Mouse (Mus musculus) granulocyte monocyte progenitor cell, adult 5-6 weeks (primary cell): Measurements from ENCODE around the gene Ints13. TPM values are rescaled to one million over a fixed set of nuclear protein-coding genes. Genes with fewer than 3 reads are reported as not detected.
"Not testable (repeated sequence)": the region's sequence is repeated elsewhere in the genome, so short reads cannot be mapped to it uniquely, and the experiment has no call there.

Experiments
- ATAC-seq: replicated peaks from 2 replicates; pipeline ENCODE4 v1.8.0; 2016; ENCODE audit warnings: mild to moderate bottlenecking, moderate TSS enrichment, inconsistent platforms; ENCODE audit not compliant: poor library complexity, severe bottlenecking
- total RNA-seq, 2 experiments: library from RNA; stranded (forward) in 1 of 2; stranded (reverse) in 1 of 2; fragments of 200-712, 200-1000 nt in 1 of 2; fragments of >200 nt in 1 of 2; fragmentation: Nextera tagmentation in 1 of 2; gene quantifications; 2 replicates each; pipeline ENCODE4 v1.2.3; 2014 to 2017

The Ints13 gene
- total RNA-seq (2014; fragmentation: Nextera tagmentation): 90.4 and 111 TPM in 2 replicates
- 93.8 and 132 TPM in 2 replicates for total RNA-seq (2017)

DNA sequence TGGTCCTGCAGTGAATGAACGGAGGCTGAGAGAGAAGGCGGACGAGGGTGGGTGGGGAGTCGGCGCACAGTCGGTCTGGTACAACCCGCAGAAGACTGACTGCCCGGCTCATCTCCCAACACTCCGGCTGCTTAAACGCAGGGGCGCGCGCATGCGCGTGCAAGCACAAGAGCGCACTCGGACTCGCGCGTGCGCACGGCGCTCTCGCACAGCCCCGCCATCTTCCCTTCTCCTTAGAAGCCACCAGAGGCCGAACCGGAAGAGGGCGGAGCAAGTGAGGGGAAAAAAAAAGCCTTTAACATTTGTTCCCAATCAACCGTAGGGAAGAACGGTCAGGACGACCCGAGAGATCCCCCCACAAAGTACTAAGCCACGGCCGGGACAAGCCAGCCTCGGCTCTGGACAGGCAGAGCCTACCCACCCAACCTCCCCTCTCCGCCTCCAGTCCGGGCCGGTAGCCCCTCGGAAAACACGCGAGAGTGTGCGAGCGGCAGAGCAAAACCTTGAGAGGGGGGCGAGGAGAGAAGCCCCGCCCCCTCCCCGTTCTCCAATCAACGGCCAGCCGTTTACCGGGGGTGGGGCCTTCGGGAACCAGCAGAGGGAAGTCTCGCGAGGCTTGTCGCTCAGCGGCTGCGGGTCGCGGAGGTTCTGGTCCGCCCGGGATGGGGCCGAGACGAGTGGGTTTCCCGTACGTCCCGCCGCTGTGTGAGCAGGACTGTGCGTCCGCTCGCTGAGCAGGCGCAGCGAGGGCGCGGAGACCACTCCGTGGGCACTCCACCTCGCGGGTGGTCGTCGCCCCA, at the start of gene Ints13:
Gene Ints13 (minus strand): TSS at position 526 of the 800 bp plus-strand sequence.
- peak; percentile 91 for ATAC-seq

DNA sequence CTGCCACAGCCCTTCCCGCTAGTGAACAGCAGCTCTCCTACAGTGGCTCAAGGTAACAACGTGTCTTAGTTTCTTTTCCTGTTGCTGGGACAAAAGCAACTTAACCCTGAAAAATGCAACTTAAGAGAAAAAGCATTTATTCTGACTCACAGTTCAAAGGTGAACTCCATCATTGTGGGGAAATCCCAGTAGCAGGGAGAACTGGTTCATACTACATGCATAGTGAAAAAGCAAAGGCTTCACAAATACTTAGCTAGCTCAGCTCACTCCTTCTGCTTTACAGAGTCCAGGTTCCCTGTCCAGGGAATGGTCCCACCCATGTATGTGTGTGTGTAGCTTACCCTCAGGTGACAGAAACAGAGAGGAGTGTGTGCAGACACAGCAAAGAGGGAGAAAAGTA, 39.0 kb upstream of the Ints13 start:
- ATAC-seq: no peak

DNA sequence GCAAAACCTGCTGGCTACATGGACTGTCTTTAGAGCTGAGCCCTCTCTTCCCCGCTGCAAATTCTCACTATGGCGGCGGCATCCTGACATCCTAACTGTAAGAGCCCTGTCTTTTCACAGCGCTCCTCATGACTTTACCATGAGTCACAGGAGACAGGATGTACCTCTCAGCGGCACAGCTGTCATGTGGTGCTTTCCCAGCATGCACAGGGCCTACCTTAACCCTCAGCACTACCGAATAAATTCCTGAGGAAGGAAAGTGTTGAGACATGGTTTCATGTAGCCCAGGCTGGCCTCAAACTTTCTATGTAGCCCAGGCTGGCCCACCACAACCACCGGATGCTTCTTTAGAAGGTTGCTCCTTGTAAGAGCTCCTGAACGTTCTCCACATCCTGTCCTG, 38.3 kb upstream of the Ints13 start:
- ATAC-seq: no peak

DNA sequence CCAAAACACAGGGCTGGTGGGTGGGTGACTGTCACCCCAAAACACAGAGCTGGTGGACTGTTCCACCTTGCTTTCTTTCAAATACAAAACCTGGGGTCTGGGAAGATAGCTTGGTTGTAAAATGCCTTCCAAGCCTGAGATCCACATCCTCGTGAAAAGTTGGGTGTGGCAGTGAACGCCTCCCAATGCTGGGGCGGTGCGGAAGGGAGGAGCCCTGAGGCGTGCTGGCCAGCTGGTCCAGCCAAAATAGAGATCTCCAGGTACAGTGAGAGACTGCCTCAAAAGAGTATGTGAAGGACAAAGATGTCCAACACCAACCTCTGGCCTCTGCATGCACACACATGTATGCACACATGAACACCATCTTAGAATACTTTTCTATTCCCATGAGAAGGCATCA, 36.9 kb upstream of the Ints13 start:
- ATAC-seq: no peak

DNA sequence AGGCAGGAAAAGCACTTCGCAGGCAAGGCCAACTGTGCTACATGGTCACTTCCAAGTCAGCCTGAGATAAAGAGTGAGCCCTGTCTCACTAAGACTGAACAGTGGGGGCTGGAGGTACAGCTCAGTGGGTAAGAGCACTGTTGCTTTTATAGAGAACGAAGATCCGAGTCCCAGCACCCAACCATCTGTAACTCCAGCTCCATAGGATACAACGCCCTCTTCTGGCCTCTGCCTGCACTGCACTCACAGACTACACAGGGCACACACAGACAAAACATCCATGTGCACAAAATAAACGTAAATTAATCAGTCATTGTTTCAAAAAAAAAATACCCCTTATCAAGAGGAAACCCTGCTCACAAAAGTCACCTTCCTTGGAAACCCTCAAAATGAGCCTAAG, 36.3 kb upstream of the Ints13 start:
- ATAC-seq: no peak

DNA sequence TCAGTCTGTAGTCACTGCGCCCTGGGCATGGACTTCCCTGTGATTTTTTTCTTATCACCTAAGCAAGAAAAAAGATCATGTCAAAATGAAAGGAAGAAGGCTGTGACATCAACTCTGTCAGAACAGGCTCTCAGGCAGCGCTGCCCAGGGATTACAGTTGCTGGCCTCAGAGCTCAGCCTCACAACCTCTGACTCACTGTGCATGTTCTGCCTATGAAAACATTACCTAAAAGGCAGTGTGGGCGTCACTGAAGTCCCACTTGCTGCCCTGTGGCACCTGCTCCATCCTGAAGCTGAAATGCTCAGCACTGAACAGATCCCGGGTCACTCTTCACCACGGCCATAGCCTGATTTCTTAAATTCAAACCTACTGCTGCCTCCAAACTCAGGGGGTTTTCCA, 35.1 kb upstream of the Ints13 start:
- ATAC-seq: no peak

DNA sequence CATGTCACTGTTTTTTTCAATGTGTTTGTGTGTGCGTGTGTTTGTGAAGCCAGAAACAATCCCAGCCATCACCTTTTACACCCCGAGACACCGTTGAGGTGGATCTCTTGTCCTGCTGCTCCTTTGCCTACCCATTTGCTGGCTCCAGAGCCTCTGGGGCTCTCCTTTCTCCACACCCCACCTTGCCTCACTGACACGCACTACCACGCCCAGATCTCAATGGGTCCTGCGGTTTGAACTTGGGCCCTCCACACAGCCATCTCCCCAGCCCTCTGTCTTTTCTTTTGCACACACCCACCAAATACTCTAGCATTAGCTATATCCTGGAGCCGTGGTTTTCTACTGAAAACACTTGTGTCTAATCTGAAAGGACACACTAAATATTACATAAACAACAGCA, 34.3 kb upstream of the Ints13 start:
- ATAC-seq: no peak

DNA sequence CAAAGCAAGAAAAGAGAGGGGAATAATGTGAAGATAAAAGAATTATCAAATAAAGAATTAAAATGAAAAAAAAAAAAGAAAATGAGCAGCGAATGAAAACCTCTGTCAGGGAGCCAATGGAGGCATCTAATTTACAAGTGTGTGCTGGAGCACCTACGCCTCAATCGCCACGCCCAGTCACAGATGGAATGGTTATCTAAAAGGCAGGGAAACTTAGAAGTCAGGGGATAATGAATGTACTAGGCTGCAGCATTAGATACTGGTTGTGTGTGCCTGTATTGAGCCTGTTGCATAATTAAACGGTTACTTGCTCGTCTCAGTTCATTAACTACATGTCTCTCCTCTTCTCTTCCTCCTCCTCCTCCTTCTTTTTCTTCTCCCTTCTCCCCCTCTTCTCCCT, 33.8 kb upstream of the Ints13 start:
- ATAC-seq: no peak

DNA sequence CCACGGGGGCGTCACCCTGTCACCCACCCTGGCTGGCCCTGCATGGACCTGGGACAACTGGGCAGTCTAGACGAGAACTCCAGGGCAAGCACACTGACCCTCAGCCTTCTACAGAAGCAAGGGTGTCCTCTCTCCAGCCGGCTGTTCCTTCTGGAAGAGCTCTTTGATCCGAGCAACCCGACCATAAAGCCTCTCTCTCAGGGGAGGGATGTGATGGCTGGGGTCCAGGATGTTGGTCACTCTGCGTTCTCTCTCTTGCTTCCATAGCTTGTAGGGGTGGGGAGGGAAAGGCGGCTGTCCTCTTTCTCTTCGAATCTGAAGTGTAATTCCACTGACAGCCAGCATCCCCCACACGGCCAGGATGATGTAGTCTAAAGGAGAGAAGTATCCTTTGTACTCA, 26.0 kb upstream of the Ints13 start:
- no peak for ATAC-seq

DNA sequence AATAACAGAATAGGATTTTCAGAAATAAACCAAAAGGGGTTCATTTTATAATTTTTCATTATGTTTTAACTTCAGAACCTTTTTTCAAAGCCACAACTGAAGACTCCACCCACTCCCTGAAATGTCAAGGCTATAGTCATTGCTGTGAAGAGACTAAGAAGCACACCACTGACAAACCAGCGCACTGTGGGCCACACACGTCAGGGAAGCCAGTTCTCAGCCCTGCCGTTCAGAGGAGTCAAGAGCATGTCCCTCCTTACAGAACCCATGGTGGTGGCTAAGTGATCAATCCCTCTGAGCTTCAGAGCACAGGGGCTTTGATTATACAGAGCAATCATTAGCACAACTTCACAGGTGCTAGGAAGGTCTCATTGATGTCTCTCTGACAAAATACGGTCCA, 25.0 kb upstream of the Ints13 start:
- no peak for ATAC-seq

DNA sequence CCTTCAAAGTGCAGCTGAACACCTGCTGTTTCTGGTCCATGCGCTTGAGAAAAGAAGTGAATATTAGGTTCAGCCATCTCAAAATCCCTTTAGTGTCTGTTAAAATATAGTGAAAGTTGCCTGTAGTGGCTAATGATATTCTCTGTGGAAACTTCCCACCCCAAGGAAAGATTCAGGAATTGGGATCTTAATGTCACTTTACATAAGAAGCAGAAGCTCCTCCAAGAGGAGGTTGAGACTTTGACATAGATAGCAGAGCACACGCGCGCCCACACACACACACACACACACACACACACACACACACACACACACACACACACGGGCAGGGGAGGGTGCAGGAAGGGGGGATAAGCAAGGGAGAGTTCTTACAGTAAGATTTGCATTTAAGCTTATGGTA, 7.5 kb upstream of the Ints13 start:
- ATAC-seq: no peak

DNA sequence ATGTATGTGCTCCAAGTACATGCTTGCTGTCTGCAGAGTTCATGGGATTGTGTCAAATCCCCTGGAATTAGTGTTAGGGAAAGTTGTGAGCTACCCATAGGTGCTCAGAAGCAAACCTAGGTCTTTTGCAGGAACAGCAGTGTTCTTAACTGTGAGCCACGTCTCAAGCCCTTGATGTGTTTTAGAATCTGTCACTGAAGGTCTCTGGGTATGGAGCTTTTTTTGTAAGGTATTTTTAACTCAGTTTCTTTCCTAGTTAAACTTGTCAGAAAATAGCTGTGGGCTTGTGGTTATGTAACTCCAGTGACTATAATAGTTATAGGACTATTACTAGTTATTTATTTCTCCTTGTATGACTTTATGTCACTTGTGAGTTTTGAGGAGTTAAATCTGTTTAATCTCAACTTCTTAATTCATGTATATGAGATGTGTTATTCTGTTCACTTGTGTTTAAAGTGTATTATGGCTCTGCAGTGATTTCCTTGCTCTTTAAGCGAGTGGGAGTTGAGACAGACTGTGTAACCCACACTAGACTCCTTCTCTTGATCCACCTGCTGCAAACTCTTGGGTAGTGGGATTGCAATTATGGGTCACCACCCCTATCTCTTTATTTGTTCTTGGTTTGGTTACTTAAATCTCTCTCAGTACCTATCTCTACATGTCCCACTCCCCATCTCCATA, 5.9 kb upstream of the Ints13 start:
- no peak for ATAC-seq

DNA sequence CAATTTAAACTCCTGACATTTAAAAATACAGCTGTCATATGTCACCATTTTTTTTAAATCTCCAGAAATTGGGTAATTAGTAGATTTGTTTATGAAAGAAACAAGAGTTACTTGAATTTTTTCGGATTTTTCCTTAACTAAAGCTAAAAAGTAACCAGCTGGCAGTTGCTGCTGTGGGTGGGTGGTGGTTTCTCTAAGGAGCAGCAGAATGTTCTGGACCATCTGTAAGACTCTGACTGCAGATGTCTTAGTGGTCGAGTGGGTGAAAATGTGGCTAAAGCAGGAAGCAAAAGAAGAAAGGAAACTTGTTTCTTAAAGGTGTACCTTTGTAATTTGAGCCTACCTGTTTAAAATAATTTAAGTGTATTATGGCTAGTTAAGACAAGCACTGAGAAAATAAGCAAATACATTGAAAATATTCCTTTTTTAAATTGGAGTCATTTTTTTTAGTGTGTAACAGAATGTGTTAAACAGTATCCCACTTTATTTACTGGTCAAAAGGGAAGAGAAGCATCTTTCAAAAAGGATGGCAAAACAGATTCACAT, 2.8 kb upstream of the Ints13 start:
- no peak for ATAC-seq

DNA sequence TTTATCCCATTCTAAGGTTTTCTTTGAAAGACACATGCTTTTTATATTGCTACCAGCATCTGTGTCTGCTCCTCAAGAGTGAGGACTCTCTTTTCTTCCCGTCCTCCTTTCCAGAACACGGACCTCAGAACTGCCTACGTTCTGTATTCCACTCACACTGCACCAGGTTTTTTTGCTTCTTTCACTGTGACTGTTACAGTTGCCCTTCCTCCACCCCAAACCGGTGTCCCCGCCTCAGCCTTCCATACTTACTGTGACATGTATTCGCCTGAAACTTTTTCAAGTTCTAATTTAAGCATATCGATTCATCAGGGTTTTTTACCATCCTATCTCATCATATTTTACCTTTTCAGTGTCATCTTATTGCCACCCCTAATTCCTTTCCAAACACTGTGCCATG, 951 bp upstream of the Ints13 start:
- ATAC-seq: no peak

DNA sequence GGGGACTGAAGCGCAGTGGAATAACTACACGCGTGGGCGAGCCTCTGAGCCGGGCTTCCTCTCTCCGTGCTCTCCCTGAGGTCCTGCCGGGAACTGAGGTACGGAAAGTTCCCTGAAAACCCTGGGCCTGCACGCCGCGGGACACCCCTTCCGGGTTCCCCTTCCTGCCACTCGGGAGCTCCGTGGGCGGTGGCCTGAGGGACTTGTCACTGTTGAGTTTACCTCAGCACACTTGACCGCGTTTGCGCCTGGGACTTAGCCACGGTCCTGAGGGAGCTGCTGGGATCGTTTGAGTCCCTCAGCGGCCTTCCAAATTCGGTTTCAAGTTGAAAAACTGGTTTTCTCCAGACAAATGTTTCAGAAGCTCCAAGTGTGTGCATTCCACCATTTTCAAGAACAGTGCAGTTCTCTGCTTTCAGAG, 486 bp upstream of the Ints13 start:
- peak; percentile 64 for ATAC-seq

DNA sequence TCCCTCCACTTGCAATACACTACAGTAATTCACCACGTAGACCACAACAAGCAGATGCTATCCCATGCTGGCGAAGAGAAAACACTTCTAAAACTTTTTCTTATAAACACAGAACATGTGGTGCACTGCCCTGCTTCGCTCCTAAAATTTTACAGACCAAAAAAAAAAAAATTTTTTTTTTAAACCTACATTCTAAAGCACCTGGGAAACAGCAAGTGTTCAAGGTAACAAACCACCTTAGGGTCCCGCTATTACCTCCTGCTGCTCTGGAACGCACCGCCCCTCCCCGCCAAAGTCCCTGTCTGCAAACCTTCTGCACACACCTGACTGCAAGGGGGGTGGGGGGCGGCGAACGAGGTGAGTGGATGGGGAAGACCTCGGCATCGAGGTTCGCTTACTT, 732 bp downstream of the Ints13 start, which contains the start of gene Fgfr1op2:
Gene Fgfr1op2 (plus strand): TSS at position 301 of the 400 bp plus-strand sequence.
- no peak for ATAC-seq

DNA sequence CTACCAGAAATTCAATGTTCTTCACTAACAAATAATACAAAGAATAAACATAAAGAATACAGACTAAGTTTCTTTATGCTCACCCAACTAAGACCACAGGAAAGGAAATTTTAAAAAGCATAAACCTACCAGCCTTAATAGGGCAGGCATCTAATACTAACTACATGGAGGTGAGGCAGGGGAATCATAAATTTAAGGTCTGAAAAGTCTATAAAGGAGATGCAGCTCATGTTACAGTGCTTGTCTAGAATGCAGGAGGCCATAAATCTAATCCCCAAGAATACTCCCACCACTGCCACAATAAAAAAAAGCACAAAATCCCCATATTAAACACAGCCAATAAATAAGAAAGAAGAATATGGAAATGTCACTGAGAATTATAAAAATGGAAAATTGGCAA, 5.6 kb downstream of the Ints13 start:
- no peak for ATAC-seq

DNA sequence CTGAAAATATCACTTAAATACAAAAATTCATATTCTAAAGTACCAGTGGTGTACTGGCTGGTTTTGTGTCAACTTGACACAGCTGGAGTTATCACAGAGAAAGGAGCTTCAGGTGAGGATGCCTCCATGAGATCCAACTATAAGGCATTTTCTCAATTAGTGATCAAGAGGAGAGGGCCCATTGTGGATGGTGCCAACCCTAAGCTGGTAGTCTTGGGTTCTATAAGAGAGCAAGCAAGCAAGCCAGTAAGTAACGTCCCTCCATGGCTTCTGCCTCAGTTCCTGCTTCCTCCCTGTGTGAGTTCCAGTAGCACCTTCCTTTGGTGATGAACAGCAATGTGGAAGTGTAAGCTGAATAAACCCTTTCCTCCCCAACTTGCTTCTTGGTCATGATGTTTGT, 15.2 kb downstream of the Ints13 start:
- ATAC-seq: not testable (repeated sequence)

DNA sequence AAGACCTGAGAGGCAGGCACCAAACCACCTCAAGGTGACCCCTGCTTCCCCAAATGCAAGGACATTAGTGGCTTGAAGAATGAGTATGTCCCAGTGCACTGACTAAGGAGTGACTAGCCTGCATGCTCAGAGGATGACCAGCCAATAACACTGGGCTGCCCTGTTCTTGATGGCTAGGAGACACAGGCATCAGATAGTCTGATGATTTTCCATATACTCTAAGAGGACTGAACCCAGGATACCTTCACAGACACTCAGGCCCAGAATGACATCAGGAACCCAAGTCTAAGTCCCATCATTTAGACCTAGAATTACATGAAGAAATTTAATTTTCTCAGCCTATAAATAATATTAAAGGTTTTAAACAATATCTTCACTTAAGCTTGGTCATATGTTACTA, 26.3 kb downstream of the Ints13 start:
- no peak for ATAC-seq

DNA sequence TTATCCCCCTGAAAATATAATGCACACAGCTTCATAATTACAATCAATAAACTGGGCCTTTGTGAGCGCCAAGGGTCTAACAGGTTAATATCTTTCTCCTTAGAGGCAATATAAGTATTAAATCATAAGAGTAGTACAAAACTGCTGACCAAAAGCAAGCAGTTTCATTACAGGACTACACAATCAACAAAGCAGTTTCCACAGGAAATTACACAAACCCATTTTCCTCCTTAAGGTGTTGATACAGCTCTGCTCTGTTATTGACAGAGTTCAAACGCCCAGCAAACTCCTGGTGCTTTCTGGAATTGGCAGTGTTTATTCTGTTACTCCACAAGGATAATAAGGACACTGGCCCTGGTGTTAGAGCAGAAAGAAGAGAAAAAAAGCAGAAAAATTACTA, 27.2 kb downstream of the Ints13 start:
- no peak for ATAC-seq

DNA sequence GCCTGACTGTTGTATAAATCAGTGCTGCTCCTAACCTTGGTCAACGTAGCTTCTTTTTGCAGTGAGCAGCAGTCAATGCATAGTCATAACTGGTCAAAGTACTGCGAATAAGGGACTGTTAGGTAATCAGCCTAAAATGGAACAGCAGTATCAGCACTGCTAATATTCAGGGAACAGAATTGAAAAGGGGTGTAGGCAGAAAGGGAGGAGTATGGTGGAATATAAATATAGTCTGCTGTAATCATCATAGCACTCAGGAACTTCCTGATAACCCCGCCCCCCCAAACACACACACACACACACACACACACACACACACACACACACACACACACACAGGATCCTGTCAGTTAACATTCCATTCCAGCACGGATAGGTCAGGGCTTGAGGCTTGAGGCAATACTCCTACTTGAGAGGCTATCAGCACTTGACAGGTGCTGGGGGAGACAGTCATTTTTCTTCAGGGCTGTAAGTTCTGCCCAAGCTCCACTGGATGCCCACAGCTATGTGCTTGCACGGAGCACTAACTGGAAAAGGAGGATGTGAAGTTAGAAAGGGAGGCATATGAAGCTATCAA, 32.3 kb downstream of the Ints13 start:
- ATAC-seq: no peak
